Mouse (Mus musculus): ENCODE data around the gene Mindy1.
A peak's percentile ranks its signal among the peaks of the same experiment; 100 is the strongest.

Gene Mindy1

GRCm38 (mm10) chr3:95281216-95282126 is at the start of gene Mindy1, which contains the start of gene Prune1:
Gene Mindy1, plus strand, starts transcription at chr3:95281345.
Gene Prune1, minus strand, starts transcription at chr3:95282076.
- DNase-seq (ENCODE audit: low spot score) = peak; percentile 98

GRCm38 (mm10) chr3:95232771-95233170 is 48.4 kb upstream of the Mindy1 start:
- no peak for DNase-seq (ENCODE audit: low spot score)

GRCm38 (mm10) chr3:95233303-95233980 is 47.7 kb upstream of the Mindy1 start:
- DNase-seq (ENCODE audit: low spot score) = no peak

GRCm38 (mm10) chr3:95235386-95236301 is 45.5 kb upstream of the Mindy1 start:
- no peak for DNase-seq (ENCODE audit: low spot score)

- DNase-seq (ENCODE audit: low spot score) = no peak
Measured at GRCm38 (mm10) chr3:95237541-95238099, 43.5 kb upstream of the Mindy1 start.

- peak; percentile 23 for DNase-seq (ENCODE audit: low spot score)
Measured at GRCm38 (mm10) chr3:95239022-95239421, 42.1 kb upstream of the Mindy1 start.

- DNase-seq (ENCODE audit: low spot score) = no peak
Measured at GRCm38 (mm10) chr3:95239971-95240370, 41.2 kb upstream of the Mindy1 start.

GRCm38 (mm10) chr3:95240900-95241299 is 40.2 kb upstream of the Mindy1 start:
- no peak for DNase-seq (ENCODE audit: low spot score)

GRCm38 (mm10) chr3:95241498-95241897 is 39.6 kb upstream of the Mindy1 start, which contains the start of gene Gm128:
Gene Gm128, minus strand, starts transcription at chr3:95241598.
- no peak for DNase-seq (ENCODE audit: low spot score)

- DNase-seq (ENCODE audit: low spot score) = no peak
Measured at GRCm38 (mm10) chr3:95243086-95243485, 38.1 kb upstream of the Mindy1 start.

GRCm38 (mm10) chr3:95246465-95247231 is 34.5 kb upstream of the Mindy1 start:
- DNase-seq (ENCODE audit: low spot score) = no peak

GRCm38 (mm10) chr3:95247660-95248336 is 33.3 kb upstream of the Mindy1 start:
- no peak for DNase-seq (ENCODE audit: low spot score)

- DNase-seq (ENCODE audit: low spot score) = no peak
Measured at GRCm38 (mm10) chr3:95250361-95250760, 30.8 kb upstream of the Mindy1 start.

- peak; percentile 15 for DNase-seq (ENCODE audit: low spot score)
Measured at GRCm38 (mm10) chr3:95250783-95251424, 30.2 kb upstream of the Mindy1 start, which contains the start of gene Bnipl. Gene Bnipl, minus strand, starts transcription at chr3:95251193.

- no peak for DNase-seq (ENCODE audit: low spot score)
Measured at GRCm38 (mm10) chr3:95256931-95257330, 24.2 kb upstream of the Mindy1 start.

- no peak for DNase-seq (ENCODE audit: low spot score)
Measured at GRCm38 (mm10) chr3:95261975-95262374, 19.2 kb upstream of the Mindy1 start.

- peak; percentile 73 for DNase-seq (ENCODE audit: low spot score)
Measured at GRCm38 (mm10) chr3:95263089-95263739, 17.9 kb upstream of the Mindy1 start.

GRCm38 (mm10) chr3:95264724-95265123 is 16.4 kb upstream of the Mindy1 start:
- no peak for DNase-seq (ENCODE audit: low spot score)

- no peak for DNase-seq (ENCODE audit: low spot score)
Measured at GRCm38 (mm10) chr3:95266052-95266451, 15.1 kb upstream of the Mindy1 start.

Data from T-cell, adult 2 months (primary cell).